Mouse (Mus musculus): Measurements from ENCODE around the gene Nhs. TPM values are rescaled to one million over a fixed set of nuclear protein-coding genes. Genes with fewer than 3 reads are reported as not detected.

Nhs gene
- total RNA-seq, 2 experiments from 2014 or later: 0.28 to 0.52 TPM

GRCm38 (mm10) chrX:162021724-162022123 lies 137.8 kb downstream of the Nhs start:
- intact Hi-C loops (cut with DNase I): loop anchor here (10.0 kb wide), 1 partner anchor 133 kb away; the partner anchor contains the start of gene Nhs
- DNase-seq: no peak

GRCm38 (mm10) chrX:162020039-162020566 lies 139.4 kb downstream of the Nhs start:
- no peak for DNase-seq
- intact Hi-C loops (cut with DNase I): loop anchor here (10.0 kb wide), 1 partner anchor 135 kb away; the partner anchor contains the start of gene Nhs

GRCm38 (mm10) chrX:162017471-162017870 lies 142.1 kb downstream of the Nhs start:
- no peak for DNase-seq
- intact Hi-C loops (cut with DNase I): no loop called here

- intact Hi-C loops (cut with DNase I): no loop called here
- no peak for DNase-seq
Observed at GRCm38 (mm10) chrX:162012570-162012969, 147.0 kb downstream of the Nhs start.

- intact Hi-C loops (cut with DNase I): no loop called here
- no peak for DNase-seq
Observed at GRCm38 (mm10) chrX:162009876-162010275, 149.7 kb downstream of the Nhs start.

GRCm38 (mm10) chrX:162003818-162004217 lies 155.7 kb downstream of the Nhs start:
- intact Hi-C loops (cut with DNase I): no loop called here
- no peak for DNase-seq

GRCm38 (mm10) chrX:161998876-161999275 lies 160.7 kb downstream of the Nhs start:
- DNase-seq: no peak
- intact Hi-C loops (cut with DNase I): no loop called here

GRCm38 (mm10) chrX:161997170-161997795 lies 162.2 kb downstream of the Nhs start:
- no peak for DNase-seq
- intact Hi-C loops (cut with DNase I): no loop called here

- no peak for DNase-seq
- intact Hi-C loops (cut with DNase I): no loop called here
Observed at GRCm38 (mm10) chrX:161990171-161990570, 169.4 kb downstream of the Nhs start.

GRCm38 (mm10) chrX:161984961-161985360 lies 174.6 kb downstream of the Nhs start:
- no peak for DNase-seq
- intact Hi-C loops (cut with DNase I): no loop called here

GRCm38 (mm10) chrX:161981399-161981798 lies 178.1 kb downstream of the Nhs start:
- no peak for DNase-seq
- intact Hi-C loops (cut with DNase I): no loop called here

- intact Hi-C loops (cut with DNase I): loop anchor here (10.0 kb wide), 1 partner anchor 295 kb away; no protein-coding TSS in a partner anchor
- DNase-seq: no peak
Observed at GRCm38 (mm10) chrX:161979946-161980345, 179.6 kb downstream of the Nhs start.

GRCm38 (mm10) chrX:161977236-161977841 lies 182.2 kb downstream of the Nhs start:
- no peak for DNase-seq
- intact Hi-C loops (cut with DNase I): loop anchor here (10.0 kb wide), 1 partner anchor 297 kb away; no protein-coding TSS in a partner anchor

- DNase-seq: no peak
- intact Hi-C loops (cut with DNase I): loop anchor here (10.0 kb wide), 1 partner anchor 298 kb away; no protein-coding TSS in a partner anchor
Observed at GRCm38 (mm10) chrX:161976376-161976775, 183.2 kb downstream of the Nhs start.

- no peak for DNase-seq
- intact Hi-C loops (cut with DNase I): loop anchor here (10.0 kb wide), 1 partner anchor 301 kb away; no protein-coding TSS in a partner anchor
Observed at GRCm38 (mm10) chrX:161973572-161973971, 186.0 kb downstream of the Nhs start.

GRCm38 (mm10) chrX:161972723-161973122 lies 186.8 kb downstream of the Nhs start:
- no peak for DNase-seq
- intact Hi-C loops (cut with DNase I): loop anchor here (10.0 kb wide), 1 partner anchor 302 kb away; no protein-coding TSS in a partner anchor

GRCm38 (mm10) chrX:161971961-161972502 lies 187.5 kb downstream of the Nhs start:
- intact Hi-C loops (cut with DNase I): loop anchor here (10.0 kb wide), 1 partner anchor 303 kb away; no protein-coding TSS in a partner anchor

GRCm38 (mm10) chrX:161971131-161971530 lies 188.4 kb downstream of the Nhs start:
- intact Hi-C loops (cut with DNase I): loop anchor here (10.0 kb wide), 1 partner anchor 304 kb away; no protein-coding TSS in a partner anchor
- DNase-seq: no peak

More at GRCm38 (mm10) chrX:161971961-161972502, 187.5 kb downstream of the Nhs start:
- no peak for DNase-seq

- intact Hi-C loops (cut with DNase I): no loop called here
- DNase-seq: no peak
Observed at GRCm38 (mm10) chrX:161967692-161968091, 191.8 kb downstream of the Nhs start.

- DNase-seq: no peak
- intact Hi-C loops (cut with DNase I): no loop called here
Observed at GRCm38 (mm10) chrX:161963372-161963771, 196.2 kb downstream of the Nhs start.

- intact Hi-C loops (cut with DNase I): no loop called here
- no peak for DNase-seq
Observed at GRCm38 (mm10) chrX:161962855-161963254, 196.7 kb downstream of the Nhs start.
